Mouse (Mus musculus) heart, embryonic 14.5 days (tissue): ENCODE measurements around the gene Klhl21. TPM values are rescaled to one million over a fixed set of nuclear protein-coding genes. Genes with fewer than 3 reads are reported as not detected.
A peak's percentile ranks its signal among the peaks of the same experiment; 100 is the strongest.

Experiments
- ATAC-seq: fragments of 200-750 bp; cut with Nextera tagmentation; 2 replicates; pipeline ENCODE4 v1.8.0; 2017; ENCODE audit warnings: low read depth, moderate TSS enrichment; ENCODE audit not compliant: insufficient number of reproducible peaks, insufficient read depth, low FRiP score
- H3K27ac ChIP-seq, 2 experiments: fragments of 200-500 bp in 1 of 2; fragments of 300-500 bp in 1 of 2; sonication (generic) in 1 of 2; replicated peaks in 1 of 2; 2 replicates each; pipeline ENCODE4 v1.5.1; 2012 to 2014; ENCODE audit warnings: low read depth in 2 of 2, low read length in 2 of 2, control low read depth in 1 of 2, mild to moderate bottlenecking in 1 of 2, mixed read lengths in 1 of 2; ENCODE audit not compliant: control insufficient read depth in 1 of 2, insufficient read depth in 1 of 2
- H3K27me3 ChIP-seq: fragments of 300-500 bp; sonication (generic); 2 replicates; pipeline ENCODE4 v1.6.1; 2014; ENCODE audit warnings: mild to moderate bottlenecking, low read length, control low read depth; ENCODE audit not compliant: control insufficient read depth, insufficient read depth
- H3K36me3 ChIP-seq: fragments of 300-500 bp; sonication (generic); 2 replicates; pipeline ENCODE4 v1.6.1; 2014; ENCODE audit warnings: mild to moderate bottlenecking, control low read depth, low read length, mixed read lengths; ENCODE audit not compliant: control insufficient read depth, insufficient read depth
- H3K4me1 ChIP-seq, 2 experiments: fragments of 200-500 bp in 1 of 2; fragments of 300-500 bp in 1 of 2; sonication (generic) in 1 of 2; 2 replicates each; pipeline ENCODE4 v1.6.1; 2012 to 2014; ENCODE audit warnings: low read length in 2 of 2, control low read depth in 1 of 2, mixed read lengths in 1 of 2; ENCODE audit not compliant: control insufficient read depth in 2 of 2, insufficient read depth in 2 of 2
- H3K4me2 ChIP-seq: fragments of 300-500 bp; sonication (generic); 2 replicates; pipeline ENCODE4 v1.6.1; 2014; ENCODE audit warnings: mild to moderate bottlenecking, low read length
- H3K4me3 ChIP-seq, 2 experiments: fragments of 200-500 bp in 1 of 2; fragments of 300-500 bp in 1 of 2; sonication (generic) in 1 of 2; 2 replicates each; pipeline ENCODE4 v1.5.1; 2012 to 2014; ENCODE audit warnings: low read length in 2 of 2, mild to moderate bottlenecking in 2 of 2, control low read depth in 1 of 2, low read depth in 1 of 2, moderate library complexity in 1 of 2; ENCODE audit not compliant: control insufficient read depth in 1 of 2, insufficient read depth in 1 of 2
- H3K9ac ChIP-seq: fragments of 300-500 bp; sonication (generic); 2 replicates; pipeline ENCODE4 v1.6.1; 2014; ENCODE audit warnings: mild to moderate bottlenecking, low read length
- H3K9me3 ChIP-seq: fragments of 300-500 bp; sonication (generic); 2 replicates; pipeline ENCODE4 v1.6.1; 2016; ENCODE audit warnings: low read length, control low read depth; ENCODE audit not compliant: control insufficient read depth
- WGBS: fragments of 180-500 bp; shearing (Covaris S2); extraction: QIAGEN DNeasy Blood & Tissue Kit; methylation state at CpG from one replicate; pipeline ENCODE4 v1.1.7; 2014; 5-methylcytosine and 5-hydroxymethylcytosine counted together
- polyA plus RNA-seq: library from polyadenylated mRNA; unstranded; fragments of >200 nt; fragmentation: Nextera tagmentation; extraction: Ambion mirVana; gene quantifications from 2 replicates; pipeline ENCODE4 v1.2.1, GENCODE M21; 2014

Klhl21 gene
- 17.8 and 19.3 TPM in 2 replicates for polyA plus RNA-seq

GRCm38 (mm10) chr4:152008622-152009075, at the start of gene Klhl21:
Klhl21 (plus strand) TSS chr4:152008803.
- no peaks in the 10 kb centered on the region for H3K27me3 ChIP-seq
- peak within 1 kb of the TSS; percentile 69 to 91 for H3K4me3 ChIP-seq
- ATAC-seq = peak; percentile 82
- H3K4me1 ChIP-seq = peaks cover 34 to 48% of the 10 kb centered on the region in 2 experiments
- 1% methylated on average over 44 of the region's 45 CpGs for WGBS
- H3K4me2 ChIP-seq = peak within 1 kb of the TSS; percentile 78
- peak within 1 kb of the TSS; percentile 91 for H3K9ac ChIP-seq
- peak within 1 kb of the TSS; percentile 96 to 97 for H3K27ac ChIP-seq
- no peaks in the 10 kb centered on the region for H3K9me3 ChIP-seq
- peaks cover 17% of the 10 kb centered on the region for H3K36me3 ChIP-seq

GRCm38 (mm10) chr4:151959849-151960512, 48.6 kb upstream of the Klhl21 start:
- Histone ChIP-seq H3K9me3 (no peaks in the 10 kb centered on the region), H3K36me3 (peaks cover 85% of the 10 kb centered on the region), H3K27ac (no peak overlapping the region), H3K27me3 (no peaks in the 10 kb centered on the region), H3K4me1 (no peaks in the 10 kb centered on the region), H3K4me2 (no peak overlapping the region), H3K9ac (no peak overlapping the region), H3K4me3 (no peak overlapping the region)
- 82% methylated on average over 11 of the region's 11 CpGs for WGBS
- ATAC-seq = no peak; the same call in 1 of the 2 replicates

GRCm38 (mm10) chr4:151960513-151960854, 48.1 kb upstream of the Klhl21 start:
- WGBS = 66% methylated on average over 3 of the region's 3 CpGs
- no peak for ATAC-seq
- no peak overlapping the region for H3K4me3 ChIP-seq
- no peaks in the 10 kb centered on the region for H3K27me3 ChIP-seq
- no peak overlapping the region for H3K9ac ChIP-seq
- no peaks in the 10 kb centered on the region for H3K4me1 ChIP-seq
- H3K4me2 ChIP-seq = no peak overlapping the region
- H3K36me3 ChIP-seq = peaks cover 84% of the 10 kb centered on the region
- H3K9me3 ChIP-seq = no peaks in the 10 kb centered on the region
- no peak overlapping the region for H3K27ac ChIP-seq

GRCm38 (mm10) chr4:151962817-151963216, 45.8 kb upstream of the Klhl21 start:
- no peaks in the 10 kb centered on the region for H3K27me3 ChIP-seq
- no peaks in the 10 kb centered on the region for H3K9me3 ChIP-seq
- no peak overlapping the region for H3K27ac ChIP-seq
- H3K9ac ChIP-seq = no peak overlapping the region
- no peak overlapping the region for H3K4me3 ChIP-seq
- no peak overlapping the region for H3K4me2 ChIP-seq
- 83% methylated on average over 3 of the region's 3 CpGs for whole genome bisulfite sequencing
- no peaks in the 10 kb centered on the region for H3K4me1 ChIP-seq
- ATAC-seq = no peak
- H3K36me3 ChIP-seq = peaks cover 73% of the 10 kb centered on the region

GRCm38 (mm10) chr4:151968204-151968921, 40.2 kb upstream of the Klhl21 start:
- peaks cover 68% of the 10 kb centered on the region for H3K36me3 ChIP-seq

GRCm38 (mm10) chr4:151972221-151972967, 36.2 kb upstream of the Klhl21 start:
- no peak overlapping the region for H3K9ac ChIP-seq
- no peak overlapping the region for H3K27ac ChIP-seq
- no peaks in the 10 kb centered on the region; a peak in 1 of 4 replicates for H3K4me1 ChIP-seq
- H3K4me3 ChIP-seq = no peak overlapping the region
- WGBS = 74% methylated on average over 10 of the region's 10 CpGs
- H3K9me3 ChIP-seq = no peaks in the 10 kb centered on the region
- ATAC-seq = no peak
- H3K36me3 ChIP-seq = peaks cover 81% of the 10 kb centered on the region
- H3K4me2 ChIP-seq = no peak overlapping the region
- no peaks in the 10 kb centered on the region for H3K27me3 ChIP-seq

More at GRCm38 (mm10) chr4:151968204-151968921, 40.2 kb upstream of the Klhl21 start:
- H3K9ac ChIP-seq = no peak overlapping the region
- no peaks in the 10 kb centered on the region; a peak in 1 of 4 replicates for H3K4me1 ChIP-seq
- 93% methylated on average over 26 of the region's 26 CpGs for whole genome bisulfite sequencing
- no peaks in the 10 kb centered on the region for H3K9me3 ChIP-seq
- H3K27ac ChIP-seq = no peak overlapping the region
- no peak overlapping the region for H3K4me2 ChIP-seq
- no peak overlapping the region for H3K4me3 ChIP-seq
- no peaks in the 10 kb centered on the region for H3K27me3 ChIP-seq
- no peak for ATAC-seq

GRCm38 (mm10) chr4:151975441-151975840, 33.2 kb upstream of the Klhl21 start:
- Histone ChIP-seq H3K9ac (no peak overlapping the region), H3K36me3 (peaks cover 90% of the 10 kb centered on the region), H3K4me1 (no peaks in the 10 kb centered on the region; a peak in 1 of 4 replicates), H3K4me3 (no peak overlapping the region), H3K4me2 (no peak overlapping the region), H3K27ac (no peak overlapping the region), H3K27me3 (no peaks in the 10 kb centered on the region), H3K9me3 (no peaks in the 10 kb centered on the region)
- WGBS = 93% methylated on average over 3 of the region's 3 CpGs
- no peak for ATAC-seq
